Mouse (Mus musculus): ENCODE measurements around the gene Sun5. TPM values are rescaled to one million over a fixed set of nuclear protein-coding genes. Genes with fewer than 3 reads are reported as not detected.

Gene Sun5
- total and polyA plus RNA-seq, 2 experiments from 2014 or later = not detected

- WGBS = 63% methylated on average over 5 of the region's 5 CpGs
- no peak overlapping the region for H3K4me2 ChIP-seq (ENCODE audit: low read depth, low read length)
- no peaks in the 10 kb centered on the region for H3K4me1 ChIP-seq (ENCODE audit: control insufficient read depth, insufficient read depth)
- ATAC-seq (ENCODE audit: insufficient read depth, low read depth) (no peak), DNase-seq (ENCODE audit: low spot score) (no peak)
- no peaks in the 10 kb centered on the region for H3K27me3 ChIP-seq (ENCODE audit: control insufficient read depth, insufficient read depth, low read length)
- no peak overlapping the region for H3K4me3 ChIP-seq (ENCODE audit: low read depth, low read length)
- no peak overlapping the region for H3K9ac ChIP-seq (replicated peaks; ENCODE audit: low read depth, low read length)
- H3K36me3 ChIP-seq (replicated peaks; ENCODE audit: control insufficient read depth, insufficient read depth, low read length) = no peaks in the 10 kb centered on the region
- no peaks in the 10 kb centered on the region for H3K9me3 ChIP-seq (replicated peaks; ENCODE audit: control insufficient read depth, low read length)
- no peak overlapping the region for H3K27ac ChIP-seq (ENCODE audit: low read depth)
- TF ChIP-seq CTCF (IDR thresholded peaks at IDR 0.05; ENCODE audit: low read depth) = no peak
- no peak for TF ChIP-seq EP300 (IDR thresholded peaks at IDR 0.05; ENCODE audit: low read depth)
These were observed 28.2 kb upstream of the Sun5 start for GRCm38 (mm10) chr2:153899111-153899510.

DNA sequence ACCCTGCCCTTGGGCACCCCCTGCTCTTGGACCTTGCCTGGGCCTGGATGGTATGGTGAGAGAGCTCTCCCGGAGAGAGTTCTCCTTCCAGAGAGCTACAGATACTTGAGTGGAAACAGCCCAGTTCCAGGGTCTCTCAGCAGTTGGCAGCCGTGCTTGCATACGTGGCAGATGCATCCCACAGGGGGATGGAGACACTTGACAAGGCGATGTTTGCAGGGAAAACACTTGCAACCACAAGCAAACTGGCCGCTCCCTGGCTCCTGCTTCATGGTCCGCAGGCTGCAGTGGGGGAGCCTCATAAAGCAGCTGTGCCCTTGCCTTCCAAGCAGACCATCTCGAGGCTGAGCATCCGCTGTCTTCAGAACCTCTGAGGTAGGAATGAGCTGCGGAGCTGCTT, 3.9 kb upstream of the Sun5 start, which contains the start of gene Bpifb2:
Bpifb2 (plus strand) TSS at position 301 of the 400 bp plus-strand sequence.
- Histone ChIP-seq H3K27me3 (ENCODE audit: control insufficient read depth, insufficient read depth, low read length) (no peaks in the 10 kb centered on the region), H3K4me1 (ENCODE audit: control insufficient read depth, insufficient read depth) (no peaks in the 10 kb centered on the region), H3K4me3 (ENCODE audit: low read depth, low read length) (no peak within 1 kb of the TSS), H3K9ac (replicated peaks; ENCODE audit: low read depth, low read length) (no peak within 1 kb of the TSS), H3K9me3 (replicated peaks; ENCODE audit: control insufficient read depth, low read length) (no peaks in the 10 kb centered on the region), H3K4me2 (ENCODE audit: low read depth, low read length) (no peak within 1 kb of the TSS), H3K27ac (ENCODE audit: low read depth) (no peak within 1 kb of the TSS), H3K36me3 (replicated peaks; ENCODE audit: control insufficient read depth, insufficient read depth, low read length) (no peaks in the 10 kb centered on the region)
- DNase-seq (ENCODE audit: low spot score) = no peak
- TF ChIP-seq CTCF (IDR thresholded peaks at IDR 0.05; ENCODE audit: low read depth) (no peak), EP300 (IDR thresholded peaks at IDR 0.05; ENCODE audit: low read depth) (no peak)
- 60% methylated on average over 9 of the region's 9 CpGs for WGBS
- ATAC-seq (ENCODE audit: insufficient read depth, low read depth) = no peak

GRCm38 (mm10) chr2:153861960-153862359, 8.9 kb downstream of the Sun5 start:
- TF ChIP-seq EP300 (IDR thresholded peaks at IDR 0.05; ENCODE audit: low read depth) (no peak), CTCF (IDR thresholded peaks at IDR 0.05; ENCODE audit: low read depth) (no peak)
- ATAC-seq (ENCODE audit: insufficient read depth, low read depth) (no peak), DNase-seq (ENCODE audit: low spot score) (no peak)
- no peak overlapping the region for H3K4me2 ChIP-seq (ENCODE audit: low read depth, low read length)
- H3K27ac ChIP-seq (ENCODE audit: low read depth) = no peak overlapping the region
- H3K9ac ChIP-seq (replicated peaks; ENCODE audit: low read depth, low read length) = no peak overlapping the region
- H3K36me3 ChIP-seq (replicated peaks; ENCODE audit: control insufficient read depth, insufficient read depth, low read length) = no peaks in the 10 kb centered on the region
- no peaks in the 10 kb centered on the region for H3K27me3 ChIP-seq (ENCODE audit: control insufficient read depth, insufficient read depth, low read length)
- H3K4me1 ChIP-seq (ENCODE audit: control insufficient read depth, insufficient read depth) = no peaks in the 10 kb centered on the region
- no peak overlapping the region for H3K4me3 ChIP-seq (ENCODE audit: low read depth, low read length)
- WGBS = 57% methylated on average over 3 of the region's 3 CpGs
- no peaks in the 10 kb centered on the region for H3K9me3 ChIP-seq (replicated peaks; ENCODE audit: control insufficient read depth, low read length)

- Histone ChIP-seq H3K4me2 (ENCODE audit: low read depth, low read length) (no peak overlapping the region), H3K4me3 (ENCODE audit: low read depth, low read length) (no peak overlapping the region), H3K9me3 (replicated peaks; ENCODE audit: control insufficient read depth, low read length) (no peaks in the 10 kb centered on the region), H3K36me3 (replicated peaks; ENCODE audit: control insufficient read depth, insufficient read depth, low read length) (no peaks in the 10 kb centered on the region), H3K27ac (ENCODE audit: low read depth) (no peak overlapping the region), H3K9ac (replicated peaks; ENCODE audit: low read depth, low read length) (no peak overlapping the region), H3K27me3 (ENCODE audit: control insufficient read depth, insufficient read depth, low read length) (no peaks in the 10 kb centered on the region), H3K4me1 (ENCODE audit: control insufficient read depth, insufficient read depth) (no peaks in the 10 kb centered on the region)
- 27% methylated on average over 3 of the region's 3 CpGs for WGBS
- TF ChIP-seq EP300 (IDR thresholded peaks at IDR 0.05; ENCODE audit: low read depth) = no peak
- TF ChIP-seq CTCF (IDR thresholded peaks at IDR 0.05; ENCODE audit: low read depth) = no peak
- ATAC-seq (ENCODE audit: insufficient read depth, low read depth) (no peak), DNase-seq (ENCODE audit: low spot score) (no peak)
These were observed 10.2 kb downstream of the Sun5 start for GRCm38 (mm10) chr2:153860715-153861114.

GRCm38 (mm10) chr2:153860315-153860714, 10.6 kb downstream of the Sun5 start:
- Histone ChIP-seq H3K27me3 (ENCODE audit: control insufficient read depth, insufficient read depth, low read length) (no peaks in the 10 kb centered on the region), H3K4me3 (ENCODE audit: low read depth, low read length) (no peak overlapping the region), H3K36me3 (replicated peaks; ENCODE audit: control insufficient read depth, insufficient read depth, low read length) (no peaks in the 10 kb centered on the region), H3K9ac (replicated peaks; ENCODE audit: low read depth, low read length) (no peak overlapping the region), H3K4me2 (ENCODE audit: low read depth, low read length) (no peak overlapping the region), H3K4me1 (ENCODE audit: control insufficient read depth, insufficient read depth) (no peaks in the 10 kb centered on the region), H3K9me3 (replicated peaks; ENCODE audit: control insufficient read depth, low read length) (no peaks in the 10 kb centered on the region), H3K27ac (ENCODE audit: low read depth) (no peak overlapping the region)
- no peak for DNase-seq (ENCODE audit: low spot score)
- no peak for ATAC-seq (ENCODE audit: insufficient read depth, low read depth)
- WGBS = 84% methylated on average over 11 of the region's 11 CpGs
- no peak for TF ChIP-seq EP300 (IDR thresholded peaks at IDR 0.05; ENCODE audit: low read depth)
- no peak for TF ChIP-seq CTCF (IDR thresholded peaks at IDR 0.05; ENCODE audit: low read depth)

- DNase-seq (ENCODE audit: low spot score) (no peak), ATAC-seq (ENCODE audit: insufficient read depth, low read depth) (no peak)
- H3K9me3 ChIP-seq (replicated peaks; ENCODE audit: control insufficient read depth, low read length) = no peaks in the 10 kb centered on the region
- H3K27me3 ChIP-seq (ENCODE audit: control insufficient read depth, insufficient read depth, low read length) = no peaks in the 10 kb centered on the region
- WGBS = 71% methylated on average over 2 of the region's 2 CpGs
- H3K27ac ChIP-seq (ENCODE audit: low read depth) = no peak overlapping the region
- H3K36me3 ChIP-seq (replicated peaks; ENCODE audit: control insufficient read depth, insufficient read depth, low read length) = no peaks in the 10 kb centered on the region
- H3K4me3 ChIP-seq (ENCODE audit: low read depth, low read length) = no peak overlapping the region
- no peak overlapping the region for H3K9ac ChIP-seq (replicated peaks; ENCODE audit: low read depth, low read length)
- no peaks in the 10 kb centered on the region for H3K4me1 ChIP-seq (ENCODE audit: control insufficient read depth, insufficient read depth)
- no peak overlapping the region for H3K4me2 ChIP-seq (ENCODE audit: low read depth, low read length)
- TF ChIP-seq CTCF (IDR thresholded peaks at IDR 0.05; ENCODE audit: low read depth) (no peak), EP300 (IDR thresholded peaks at IDR 0.05; ENCODE audit: low read depth) (no peak)
These were observed 11.3 kb downstream of the Sun5 start for GRCm38 (mm10) chr2:153859581-153859980.

Data from heart, postnatal 0 days (tissue).